Mouse (Mus musculus) lung, postnatal 10 days (tissue): Measurements from ENCODE around the gene Asb8.
A peak's percentile ranks its signal among the peaks of the same experiment; 100 is the strongest.

Experiments
- DNase-seq: peaks from one replicate; pipeline ENCODE4 v3.0.0; 2021

The Asb8 gene

GRCm38 (mm10) chr15:98155272-98155671, 10.2 kb downstream of the Asb8 start:
- no peak for DNase-seq

GRCm38 (mm10) chr15:98154631-98155030, 10.8 kb downstream of the Asb8 start:
- DNase-seq: no peak

DNA sequence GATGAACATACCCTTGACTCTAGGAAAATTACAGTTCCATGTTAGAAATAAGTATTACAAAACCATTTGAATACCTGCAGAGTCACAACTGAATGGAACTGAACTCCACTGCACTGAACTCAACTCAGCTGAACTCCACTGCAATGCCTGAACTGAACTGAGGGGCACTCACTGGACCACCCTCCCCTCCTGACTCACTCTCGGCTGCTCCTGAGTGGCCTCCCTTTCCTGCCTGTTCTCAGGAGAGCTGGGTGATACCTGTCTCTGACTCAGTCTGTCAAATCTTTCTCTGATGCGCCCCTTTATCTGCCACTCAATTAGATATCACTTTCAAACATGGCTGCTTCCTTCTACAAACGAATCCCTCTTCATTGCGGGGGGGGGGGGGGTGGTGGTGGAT, 11.3 kb downstream of the Asb8 start:
- DNase-seq: no peak

DNA sequence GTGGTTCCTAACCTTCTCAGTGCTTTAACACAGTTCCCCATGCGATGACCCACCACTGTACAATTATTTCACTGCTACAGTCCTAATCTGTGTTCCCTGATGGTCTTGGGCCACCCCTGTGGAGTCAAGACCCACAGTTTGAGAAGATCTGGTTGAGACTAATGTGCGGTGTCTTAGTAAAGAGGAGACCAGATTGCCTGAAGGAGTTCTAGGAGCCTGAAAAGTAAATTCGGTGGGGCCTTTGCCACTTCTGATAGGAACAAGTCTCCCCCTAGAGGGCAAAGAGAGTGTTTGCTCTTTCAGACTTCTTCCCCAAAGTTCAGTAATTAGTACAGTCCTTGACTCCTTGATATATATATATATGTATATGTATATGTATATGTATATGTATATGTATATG, 11.8 kb downstream of the Asb8 start:
- peak; percentile 51 for DNase-seq

GRCm38 (mm10) chr15:98152916-98153315, 12.5 kb downstream of the Asb8 start:
- peak; percentile 60 for DNase-seq

GRCm38 (mm10) chr15:98149166-98149602, 16.2 kb downstream of the Asb8 start:
- peak; percentile 46 for DNase-seq

- DNase-seq: no peak
Measured at GRCm38 (mm10) chr15:98148356-98148755, 17.1 kb downstream of the Asb8 start.

DNA sequence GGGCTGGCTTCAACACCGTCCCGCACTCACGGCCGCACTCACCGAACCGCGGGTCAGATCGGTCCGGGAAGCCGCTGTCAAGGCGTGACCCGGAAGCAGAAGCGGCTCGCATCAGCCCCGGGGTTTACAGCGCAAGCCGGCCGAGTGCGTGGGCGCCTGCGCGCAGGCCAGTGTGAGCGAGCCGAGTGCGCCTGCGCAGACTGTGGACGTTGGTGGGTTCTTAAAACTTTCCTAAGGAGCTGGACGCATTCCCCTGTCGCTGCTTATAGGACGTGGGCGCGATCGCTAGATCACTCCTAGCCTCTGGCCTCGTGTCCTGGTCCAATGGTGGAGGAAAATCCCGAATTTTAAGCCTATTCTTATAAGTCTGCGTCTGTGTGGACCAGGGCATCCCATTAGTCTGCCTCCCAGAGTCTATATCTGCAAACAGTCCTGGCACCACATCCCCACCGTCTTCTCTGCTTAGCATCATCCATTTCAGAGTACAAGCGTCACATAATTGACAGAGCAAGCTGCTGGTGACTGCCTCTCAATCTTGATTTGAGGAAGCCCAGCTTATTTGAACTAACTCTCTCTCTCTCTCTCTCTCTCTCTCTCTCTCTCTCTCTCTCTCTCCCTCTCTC, 19.8 kb downstream of the Asb8 start:
- DNase-seq: peak; percentile 96

GRCm38 (mm10) chr15:98144861-98145507, 20.4 kb downstream of the Asb8 start:
- peak; percentile 53 for DNase-seq

DNA sequence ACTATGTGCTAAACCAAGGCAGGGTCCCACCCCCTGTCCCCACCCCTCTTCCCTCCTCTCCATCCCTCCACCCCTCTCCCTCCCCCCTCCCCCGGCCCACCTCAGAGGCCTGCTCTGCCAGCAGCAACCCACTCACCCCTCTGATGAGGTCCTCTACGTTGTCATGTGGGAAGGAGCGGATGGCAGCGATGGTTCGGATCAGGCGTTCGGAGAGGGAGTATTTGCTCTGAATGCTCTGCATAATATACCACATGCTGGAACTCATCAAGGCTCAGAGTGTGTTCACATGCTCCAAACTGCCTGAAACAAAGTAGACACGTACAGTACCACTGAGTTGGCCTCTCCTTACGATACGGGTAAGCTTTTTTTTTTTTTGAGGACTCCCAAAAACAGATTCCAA, 22.9 kb downstream of the Asb8 start:
- DNase-seq: no peak

DNA sequence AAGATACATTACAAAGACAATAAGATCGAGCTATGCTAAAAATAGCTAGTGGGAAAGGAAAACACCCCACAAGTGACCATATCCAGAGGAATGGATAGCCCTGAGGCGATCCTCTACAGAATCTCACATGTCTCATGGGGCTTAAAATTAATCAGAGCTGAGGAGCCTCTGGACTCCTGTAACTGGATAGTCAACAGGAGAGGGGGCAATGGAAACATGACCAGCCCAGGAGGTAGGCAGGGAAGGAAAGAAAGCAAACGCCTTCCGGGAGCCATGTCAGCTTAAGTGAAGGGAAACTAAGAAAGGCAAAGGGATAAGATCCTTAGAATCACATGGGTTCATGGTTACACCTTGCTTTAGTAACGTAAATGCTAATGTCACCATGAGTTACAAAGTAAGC, 24.6 kb downstream of the Asb8 start:
- DNase-seq: no peak

DNA sequence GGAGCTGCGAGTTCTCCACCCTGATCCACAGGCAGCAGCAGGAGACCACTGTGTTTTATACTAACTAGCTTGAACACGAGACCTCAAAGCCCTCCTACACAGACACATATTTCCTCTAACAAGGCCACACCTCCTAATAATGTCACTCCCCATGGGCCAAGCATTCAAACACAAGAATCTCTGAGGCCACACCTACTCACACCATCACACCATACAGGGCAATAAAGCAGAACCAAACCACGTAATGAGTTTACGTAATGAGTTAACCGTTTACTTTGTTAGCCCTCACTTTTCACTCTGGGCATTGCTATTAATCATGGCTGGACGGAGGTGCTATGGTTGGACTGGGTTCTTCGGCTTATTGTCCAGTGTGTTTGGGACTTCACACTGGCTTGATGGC, 25.7 kb downstream of the Asb8 start:
- DNase-seq: no peak

DNA sequence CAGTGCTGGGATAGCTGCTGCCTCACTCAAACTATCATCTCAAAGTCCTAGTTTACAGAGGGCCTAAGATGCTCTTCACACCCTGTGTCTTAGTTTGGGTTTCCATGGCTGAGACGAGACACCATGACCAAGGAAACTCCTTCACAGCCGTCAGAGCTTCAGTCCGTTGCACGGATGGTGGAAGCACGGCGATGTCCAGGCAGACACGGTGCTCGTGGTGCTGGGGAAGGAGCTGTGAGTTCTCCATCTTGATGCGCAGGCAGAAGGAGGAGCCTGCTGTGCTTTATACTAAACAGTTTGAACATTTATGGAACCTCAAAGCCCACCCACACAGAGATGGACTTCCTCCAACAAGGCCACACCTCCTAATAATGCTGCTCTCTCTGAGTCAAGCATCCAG, 28.6 kb downstream of the Asb8 start:
- DNase-seq: no peak

- no peak for DNase-seq
Measured at GRCm38 (mm10) chr15:98135671-98136070, 29.8 kb downstream of the Asb8 start.

DNA sequence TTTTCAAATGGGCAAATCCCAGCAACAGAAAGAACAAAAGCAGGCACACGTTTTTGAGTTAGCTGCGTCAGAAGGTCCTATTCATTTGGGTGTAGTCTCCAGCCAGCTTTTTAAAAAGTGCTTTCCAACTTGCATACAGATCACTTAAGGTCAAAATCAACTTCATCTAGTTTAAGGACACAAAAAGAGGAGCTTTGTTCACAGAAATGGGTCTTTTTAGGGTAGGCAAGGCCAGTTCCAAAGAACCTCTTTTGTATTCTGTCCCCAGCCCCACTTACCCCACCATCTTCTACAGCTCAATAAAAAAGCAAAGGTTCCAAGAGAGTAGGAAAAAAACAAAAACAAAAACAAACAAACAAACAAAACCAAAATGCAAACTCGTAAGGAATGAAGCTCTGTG, 30.8 kb downstream of the Asb8 start:
- DNase-seq: no peak

GRCm38 (mm10) chr15:98134034-98134433, 31.4 kb downstream of the Asb8 start:
- DNase-seq: no peak

DNA sequence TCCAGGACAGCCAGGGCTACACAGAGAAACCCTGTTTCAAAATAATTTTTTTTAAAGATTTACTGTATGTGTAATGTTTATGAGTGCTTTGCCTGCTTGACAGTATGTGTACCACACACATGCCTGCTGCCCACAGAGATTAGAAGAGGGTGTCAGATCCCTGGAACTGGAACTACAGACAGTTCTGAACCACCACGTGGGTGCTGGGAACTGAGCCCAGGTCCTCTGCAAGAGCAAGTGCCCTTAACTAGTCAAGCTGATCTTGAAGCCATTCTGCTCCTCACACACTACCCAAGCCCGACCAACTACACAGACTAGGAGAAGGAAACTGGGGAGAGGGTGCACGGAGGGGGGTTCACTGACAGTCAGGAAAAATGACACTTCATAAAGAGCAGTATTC, 32.0 kb downstream of the Asb8 start:
- no peak for DNase-seq

DNA sequence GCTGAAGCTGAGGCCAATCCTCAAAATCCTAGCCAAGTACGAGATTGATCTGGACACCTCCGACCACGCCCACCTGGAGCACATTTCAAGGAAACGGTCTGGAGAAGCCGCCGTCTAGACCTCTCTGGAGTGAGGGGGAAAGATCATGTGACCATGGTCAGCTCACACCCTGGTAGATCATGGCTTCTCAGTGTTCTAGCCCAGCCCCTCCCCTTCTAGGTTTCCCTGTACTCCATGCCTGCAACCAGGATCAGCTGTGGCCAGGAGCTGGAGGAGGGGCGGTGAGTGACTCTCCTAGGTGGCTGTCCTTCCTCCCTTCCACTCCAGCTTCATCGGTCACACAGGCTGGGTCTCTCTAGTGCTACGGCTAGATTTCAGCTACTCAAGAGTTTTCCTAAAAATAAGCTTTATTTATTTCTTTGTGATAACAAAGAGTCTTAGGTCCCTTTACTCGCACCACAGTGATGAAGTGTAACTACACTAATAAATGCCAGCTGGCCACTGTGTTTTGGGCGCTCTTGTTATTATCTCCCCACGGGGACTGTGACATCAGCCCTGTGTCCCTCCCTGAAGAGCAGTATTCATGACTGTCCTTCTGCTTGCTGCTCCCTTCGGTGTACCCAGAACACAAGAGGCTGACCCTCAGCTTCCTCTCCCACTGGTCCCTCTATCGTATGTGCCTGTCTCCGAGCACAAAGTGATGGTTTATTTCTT, 33.3 kb downstream of the Asb8 start:
- DNase-seq: peak; percentile 69

DNA sequence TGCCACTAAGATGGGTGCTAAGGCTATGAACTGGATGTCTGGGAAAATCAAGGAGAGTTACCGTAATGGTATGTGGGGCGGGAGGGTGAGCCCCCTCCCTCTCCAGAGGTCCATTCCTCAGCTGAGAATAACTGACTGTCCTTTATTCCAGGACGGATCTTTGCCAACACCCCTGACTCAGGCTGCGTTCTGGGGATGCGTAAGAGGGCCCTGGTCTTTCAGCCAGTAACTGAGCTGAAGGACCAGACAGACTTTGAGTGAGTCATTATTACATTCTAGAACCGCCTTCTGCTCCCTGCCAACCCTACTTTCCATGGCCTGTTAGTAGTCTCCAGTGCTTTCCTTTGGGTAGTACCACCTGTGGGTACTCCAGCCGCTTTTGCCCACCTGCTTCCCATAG, 34.0 kb downstream of the Asb8 start:
- DNase-seq: no peak

GRCm38 (mm10) chr15:98131001-98131400, 34.4 kb downstream of the Asb8 start:
- no peak for DNase-seq

- no peak for DNase-seq
Measured at GRCm38 (mm10) chr15:98120831-98121230, 44.6 kb downstream of the Asb8 start.

DNA sequence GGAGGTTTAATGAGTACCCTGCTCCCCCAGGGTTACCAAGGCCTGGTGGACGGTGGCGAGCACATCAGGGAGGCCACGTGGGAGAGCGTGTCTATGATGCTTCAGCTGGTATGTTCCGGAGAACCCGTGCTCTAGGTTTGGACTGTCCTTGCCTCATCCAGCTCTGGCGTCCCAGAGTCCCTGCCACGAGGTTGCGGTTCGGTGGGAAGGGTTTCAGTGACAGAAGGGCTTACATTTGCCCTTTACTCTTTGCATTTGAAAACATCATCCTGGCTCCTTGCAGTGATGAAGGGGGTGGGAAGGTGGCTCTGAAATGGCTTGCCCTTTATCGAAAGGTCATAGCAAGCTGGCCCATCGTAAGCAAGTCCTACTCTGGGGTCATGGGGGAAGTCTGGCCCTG, 46.1 kb downstream of the Asb8 start:
- DNase-seq: no peak

DNA sequence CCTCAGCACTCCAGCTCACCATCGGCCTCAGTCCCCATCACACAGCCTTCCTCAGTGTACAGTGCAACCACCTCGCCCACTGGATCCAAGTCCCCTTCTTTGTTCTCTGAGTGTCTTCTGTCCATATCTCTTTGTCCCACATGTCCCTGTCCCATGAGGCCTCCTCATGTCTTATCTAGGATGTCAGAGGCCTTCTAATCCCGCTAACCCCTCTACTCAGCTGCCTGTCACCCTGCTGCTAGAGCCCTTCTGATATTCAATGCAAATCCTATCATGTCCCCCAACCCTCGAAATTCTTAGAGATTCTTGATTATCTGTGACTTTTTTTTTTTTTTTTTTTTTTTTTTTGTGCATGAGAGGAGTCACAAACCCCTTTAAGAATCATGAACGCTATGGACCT, 49.1 kb downstream of the Asb8 start:
- DNase-seq: no peak

DNA sequence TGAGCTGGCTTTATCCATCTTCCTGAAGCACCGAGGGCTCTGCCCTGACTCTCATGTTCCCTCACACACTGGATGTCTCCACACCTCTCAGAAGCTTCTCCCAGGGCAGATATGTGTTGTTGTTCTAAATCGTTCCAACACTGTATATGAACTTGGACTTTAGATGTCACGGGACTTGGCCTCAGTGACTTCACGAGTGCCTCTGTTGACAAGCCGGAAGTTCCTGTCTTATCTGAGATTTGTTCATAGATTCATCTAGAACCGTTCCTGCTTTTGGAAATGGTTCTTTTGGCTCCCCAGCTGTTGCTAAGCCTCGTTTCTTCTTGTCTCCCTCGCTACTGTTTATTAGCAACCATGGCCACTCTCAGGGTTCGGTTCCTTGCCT, 49.7 kb downstream of the Asb8 start:
- no peak for DNase-seq
